Mouse (Mus musculus): ENCODE measurements around the gene Gm10840.

The Gm10840 gene

DNA sequence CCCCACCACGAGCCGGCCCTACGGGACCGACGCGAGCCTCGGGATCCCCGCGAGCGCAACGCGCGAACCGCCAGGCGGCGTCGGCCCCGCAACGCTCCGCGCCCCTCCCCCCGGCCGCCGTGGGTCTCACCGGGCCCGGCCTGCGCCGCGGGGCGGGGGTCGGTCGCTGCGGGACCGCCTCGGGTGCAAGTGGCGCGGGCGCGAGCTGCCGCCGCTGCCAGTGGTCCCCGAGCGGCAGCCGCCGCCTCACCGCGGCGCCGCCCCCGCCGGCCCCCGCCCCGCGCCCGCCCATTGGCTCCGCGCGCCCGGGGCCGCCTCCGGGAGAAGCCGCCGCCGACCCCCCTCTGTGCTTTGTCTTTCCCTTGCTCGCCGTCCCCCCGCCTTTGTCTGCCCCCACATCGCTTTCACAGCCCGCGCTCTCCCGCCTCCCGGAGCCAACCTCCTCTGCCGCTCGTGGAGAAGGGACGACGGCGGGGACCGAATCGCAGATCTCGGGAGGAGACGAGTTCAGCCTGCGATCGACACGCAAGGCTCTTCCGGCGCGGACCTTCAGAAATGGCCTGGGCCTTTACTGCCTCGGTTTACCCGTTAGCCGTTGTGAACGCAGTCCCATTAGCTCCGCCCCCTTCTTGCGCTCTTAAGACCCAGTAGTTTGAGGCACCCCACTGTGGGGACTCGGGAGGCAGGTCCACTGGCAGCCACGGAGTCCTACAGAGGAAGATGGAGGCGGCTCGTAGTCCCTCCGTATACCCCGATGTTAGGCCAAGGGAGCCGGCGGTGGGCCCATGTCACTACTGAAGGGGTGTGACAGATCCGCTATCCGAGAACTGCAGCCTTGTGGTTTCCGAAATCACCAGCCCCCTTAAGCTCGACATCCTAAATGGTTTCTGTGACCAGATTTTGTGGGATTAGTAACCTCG is 469 bp upstream of the Gm10840 start:
- DNase-seq (ENCODE audit: low spot score in 2 of 2): peak; percentile 55 to 63

DNA sequence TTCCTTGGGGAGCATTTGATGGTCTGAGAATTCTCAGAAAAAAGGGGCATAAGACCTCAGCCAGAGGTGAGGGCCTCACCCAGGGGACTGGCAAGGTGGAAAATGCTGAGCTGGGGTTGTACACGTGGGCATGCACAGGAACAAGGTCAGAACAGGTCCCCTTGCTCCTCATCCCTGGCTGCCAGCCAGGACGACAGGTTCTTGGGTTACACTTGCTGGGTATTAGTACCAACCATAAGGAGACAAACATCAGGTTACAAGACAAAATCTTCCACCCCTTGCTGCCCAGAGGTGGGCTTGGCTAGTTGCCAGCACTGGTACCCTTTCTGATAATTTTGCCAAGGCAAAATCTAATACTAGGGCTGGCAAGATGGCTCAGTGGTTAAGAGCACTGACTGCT is 1.6 kb downstream of the Gm10840 start:
- DNase-seq (ENCODE audit: low spot score in 2 of 2): no peak

DNA sequence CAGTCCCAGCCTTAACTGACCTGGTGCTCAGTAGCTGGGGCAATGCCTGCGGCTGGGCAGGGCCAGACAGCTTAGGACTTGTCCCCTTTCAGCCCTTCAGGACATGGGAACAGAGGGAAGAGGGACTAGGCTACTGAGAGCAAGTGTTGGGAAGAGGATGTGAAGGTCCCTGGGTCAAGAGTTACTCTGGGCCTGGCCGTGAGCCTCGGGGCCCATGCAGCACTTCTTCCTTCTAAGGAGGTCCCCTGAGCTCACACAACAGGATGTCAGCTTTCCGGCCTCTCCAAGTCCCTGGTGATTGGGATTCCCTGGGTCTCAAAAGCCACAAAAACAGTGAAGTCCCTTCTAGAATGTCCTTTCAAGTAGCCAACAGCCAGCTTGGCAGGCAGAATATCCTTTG is 2.9 kb downstream of the Gm10840 start:
- no peak for DNase-seq (ENCODE audit: low spot score in 2 of 2)

DNA sequence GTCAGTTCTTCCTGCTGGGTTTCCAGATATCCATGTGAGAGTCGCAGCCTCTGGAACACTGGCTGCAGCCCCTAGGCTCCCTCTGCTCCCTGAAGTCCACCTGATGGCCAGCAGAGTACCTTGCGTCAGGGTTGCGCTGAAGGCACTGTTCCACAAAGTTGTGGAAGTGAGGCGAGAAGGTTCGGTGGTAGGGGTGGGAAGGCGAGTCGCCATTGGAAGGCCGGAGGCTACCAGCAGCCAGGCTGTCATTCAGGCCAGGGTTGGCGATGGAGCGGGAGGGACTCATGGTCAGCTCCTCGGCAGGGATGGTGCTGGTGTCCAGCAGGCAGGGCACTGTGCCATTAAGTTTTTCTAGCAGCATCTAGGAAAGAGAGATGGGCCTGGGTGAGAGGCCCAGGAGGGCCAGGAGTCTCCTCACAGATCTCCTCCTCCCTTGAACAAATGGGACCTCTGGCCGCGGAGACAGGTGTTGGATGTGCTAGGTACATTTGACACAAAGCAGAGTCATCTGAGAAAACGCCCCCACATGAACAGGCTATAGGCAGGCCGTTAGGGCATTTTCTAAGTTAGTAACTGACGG is 4.0 kb downstream of the Gm10840 start:
- DNase-seq (ENCODE audit: low spot score in 2 of 2): no peak

DNA sequence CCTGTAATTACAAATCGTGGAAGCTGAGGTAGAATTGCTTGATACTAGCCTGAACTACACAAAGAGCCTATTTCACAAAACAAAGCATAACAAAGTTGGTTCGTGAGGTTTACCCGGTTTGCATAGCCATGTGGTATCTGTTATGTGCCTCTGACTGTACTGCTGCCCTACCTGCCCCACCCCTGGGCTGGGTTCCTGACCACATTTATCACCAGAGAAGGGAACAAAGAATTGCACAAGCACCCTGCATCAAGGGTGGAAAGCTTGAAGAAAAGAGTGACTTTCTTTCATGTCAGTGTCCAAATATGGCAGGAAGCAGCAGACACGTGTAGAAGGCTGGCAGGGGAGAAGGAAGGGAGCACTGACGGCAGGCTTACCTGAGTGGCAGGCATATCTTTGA is 6.8 kb downstream of the Gm10840 start:
- DNase-seq (ENCODE audit: low spot score in 2 of 2): no peak

DNA sequence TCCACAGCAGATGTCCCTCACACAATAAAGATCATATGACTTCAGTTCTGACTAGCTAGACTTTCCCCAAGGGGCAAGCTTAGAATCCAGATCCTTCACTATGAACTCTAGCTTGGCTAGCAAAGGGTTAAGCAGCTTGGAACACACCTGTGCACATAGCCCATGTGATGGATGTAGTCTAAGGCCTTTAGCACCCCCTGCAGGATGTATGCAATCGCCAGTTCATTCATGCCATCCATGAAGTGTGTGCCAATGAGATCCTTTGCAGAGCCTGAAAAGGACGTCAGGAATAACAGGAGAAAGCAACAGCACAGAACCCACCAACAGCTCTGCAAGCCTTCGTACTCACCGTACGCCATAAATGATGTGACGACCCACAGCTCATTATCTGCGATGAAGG is 10.2 kb downstream of the Gm10840 start:
- no peak for DNase-seq (ENCODE audit: low spot score in 2 of 2)

DNA sequence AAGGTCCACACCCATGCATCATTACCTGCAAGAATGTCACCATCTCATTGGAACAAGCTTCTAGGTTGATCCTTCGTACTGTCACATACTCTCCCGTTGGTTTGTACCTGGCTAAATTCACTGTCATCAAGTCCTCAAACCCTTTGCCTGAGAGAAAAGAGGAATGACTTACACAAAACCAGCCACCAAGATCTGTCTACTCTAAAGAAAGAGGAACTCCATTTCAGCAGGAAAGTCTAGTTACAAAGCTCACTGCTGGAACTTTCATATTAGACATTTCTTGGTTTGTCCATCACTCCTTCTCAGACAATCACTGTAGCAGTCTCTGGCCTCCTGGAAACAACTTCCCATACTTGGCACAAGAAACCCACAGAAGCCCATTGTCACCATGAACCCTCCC is 12.6 kb downstream of the Gm10840 start:
- no peak for DNase-seq (ENCODE audit: low spot score in 2 of 2)

DNA sequence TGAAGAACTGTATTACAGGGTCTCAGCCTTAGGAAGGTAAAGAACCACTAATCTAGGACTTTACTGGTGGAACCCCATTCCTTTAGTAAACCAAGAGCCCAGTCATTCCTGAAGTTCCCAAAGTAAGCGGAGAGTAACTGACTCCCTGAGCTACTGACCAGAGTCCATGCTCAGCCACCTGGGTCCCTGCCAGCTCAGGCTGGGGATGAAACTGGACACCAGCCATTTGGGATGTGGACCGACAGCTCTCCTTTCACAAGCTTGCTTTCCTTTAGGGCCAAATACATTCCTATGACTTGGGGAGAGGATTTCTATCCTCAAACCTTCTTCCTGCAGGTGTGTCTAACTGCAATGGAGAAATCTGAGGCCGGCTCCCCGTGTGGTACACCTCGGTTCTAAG is 13.7 kb downstream of the Gm10840 start:
- DNase-seq (ENCODE audit: low spot score in 2 of 2): peak in 1 of 2 experiments; percentile 29

DNA sequence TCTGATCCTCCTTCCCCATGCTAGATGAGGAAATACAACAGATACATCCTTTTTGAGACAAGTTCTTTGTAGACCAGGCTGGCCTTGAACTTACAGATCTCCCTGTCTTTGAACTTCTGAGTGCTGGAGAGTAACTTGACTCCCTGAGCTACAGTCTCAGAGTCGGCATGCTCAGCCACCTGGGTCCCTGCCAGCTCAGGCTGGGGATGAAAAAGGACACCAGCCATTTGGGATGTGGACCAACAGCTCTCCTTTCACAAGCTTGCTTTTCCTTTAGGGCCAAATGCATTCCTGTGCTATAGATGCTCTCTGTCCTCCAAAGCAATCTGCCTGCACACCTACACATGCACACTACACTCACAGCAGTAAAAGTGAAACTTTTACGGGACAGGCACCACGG is 14.4 kb downstream of the Gm10840 start:
- DNase-seq (ENCODE audit: low spot score in 2 of 2): no peak

DNA sequence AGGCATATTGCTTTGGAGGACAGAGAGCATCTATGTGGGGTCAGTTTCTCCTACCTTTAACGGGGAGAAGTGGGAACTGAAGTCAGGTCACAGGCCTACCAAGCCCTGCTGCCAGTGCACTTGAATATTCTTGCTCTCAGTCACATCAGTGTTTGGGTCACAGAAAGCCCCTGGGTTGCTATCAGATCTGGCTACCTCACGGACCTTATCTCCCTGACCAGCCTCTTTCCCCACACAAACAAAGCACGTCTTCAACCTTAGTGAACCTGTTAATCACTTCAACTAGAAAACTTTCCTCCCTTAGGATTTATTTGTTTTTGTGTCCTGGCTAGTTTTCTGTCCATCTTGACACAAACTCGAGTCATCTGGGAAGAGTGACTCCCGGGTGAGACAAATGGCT is 15.7 kb downstream of the Gm10840 start:
- DNase-seq (ENCODE audit: low spot score in 2 of 2): no peak

DNA sequence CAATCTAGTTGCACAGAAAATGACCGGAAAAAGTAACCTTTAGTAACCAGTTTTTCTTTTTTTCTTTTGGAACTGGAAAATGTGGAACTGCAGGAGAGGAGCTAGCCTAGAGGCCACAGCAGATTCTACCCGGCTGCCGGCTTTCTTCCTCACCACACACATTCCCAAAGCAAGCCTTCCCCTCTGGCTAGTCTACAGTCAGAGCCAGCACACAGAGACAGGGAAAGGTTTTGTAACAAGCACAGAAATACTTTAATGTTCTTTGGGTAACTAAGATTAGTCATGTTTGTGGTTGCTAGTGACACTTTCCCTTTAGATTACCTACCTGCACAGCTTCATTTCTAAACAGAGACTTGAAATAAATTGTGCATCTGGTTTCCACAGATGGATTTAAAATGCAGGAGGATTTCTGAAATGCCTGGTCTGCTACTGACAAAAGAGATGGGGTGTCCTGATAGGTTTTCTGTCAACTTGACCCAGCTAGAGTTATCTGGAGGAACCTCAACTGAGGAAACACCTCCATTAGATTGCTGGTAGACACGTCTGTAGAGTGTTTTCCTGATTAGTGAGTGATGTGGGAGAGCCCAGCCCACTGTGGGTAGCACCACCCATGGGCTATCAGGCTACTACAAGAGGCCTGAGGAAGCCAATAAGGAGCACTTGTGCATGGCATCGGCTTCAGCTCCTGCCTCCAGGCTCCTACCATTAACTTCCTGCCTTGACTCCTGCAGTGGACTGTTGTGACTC is 17.6 kb downstream of the Gm10840 start:
- no peak for DNase-seq (ENCODE audit: low spot score in 2 of 2)

DNA sequence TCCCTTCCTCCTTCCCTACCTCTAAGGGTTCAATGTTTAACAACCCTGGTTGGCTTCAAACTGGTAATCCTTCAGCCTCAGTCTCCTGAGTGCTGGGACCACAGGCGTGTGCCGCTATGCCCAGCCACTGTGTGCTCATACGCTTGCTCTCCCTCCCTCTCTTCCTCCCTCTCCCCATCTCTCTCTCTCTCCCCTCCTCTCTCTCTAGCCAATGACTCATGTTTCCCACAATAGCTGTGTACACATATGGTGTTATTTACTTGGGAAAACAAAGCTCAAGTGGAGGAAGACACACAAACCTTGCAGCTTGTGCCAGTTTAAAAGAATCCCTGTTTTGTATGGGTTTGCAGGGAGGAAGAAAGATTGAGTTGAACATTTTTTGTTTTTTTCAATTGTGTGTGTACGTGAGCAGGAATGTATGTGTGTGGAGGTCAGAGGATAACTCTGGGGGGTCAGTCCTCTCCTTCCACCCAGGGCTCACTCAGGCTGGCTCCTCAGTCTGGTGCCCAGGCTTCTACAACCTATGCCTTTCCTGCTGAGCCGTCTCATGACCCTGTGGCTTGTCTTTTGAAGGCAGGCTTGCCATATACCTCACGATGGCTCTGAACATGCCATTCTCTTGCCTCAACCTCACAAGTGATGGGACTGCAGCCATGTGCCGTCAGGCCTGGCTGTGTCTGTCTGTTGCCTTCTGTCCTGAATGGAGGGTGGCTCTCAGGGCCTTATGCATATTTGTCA is 19.2 kb downstream of the Gm10840 start:
- DNase-seq (ENCODE audit: low spot score in 2 of 2): no peak

DNA sequence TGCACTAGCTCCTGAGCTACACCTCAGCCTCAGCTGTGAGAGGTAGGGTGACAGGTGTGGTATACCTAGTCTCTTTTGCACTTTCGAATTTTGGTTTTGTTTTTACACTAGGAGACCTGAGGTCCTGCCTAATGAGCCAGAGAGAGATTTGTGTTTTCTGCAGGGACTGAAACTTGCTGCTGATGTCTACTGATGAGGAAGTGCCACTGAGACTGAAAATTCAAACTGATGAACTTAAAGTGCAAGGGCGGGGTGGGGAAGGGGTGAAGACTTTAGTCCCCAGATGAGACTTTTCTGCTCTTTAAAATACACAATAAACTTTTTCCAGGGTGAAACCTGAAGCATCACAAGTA is 19.8 kb downstream of the Gm10840 start:
- DNase-seq (ENCODE audit: low spot score in 2 of 2): no peak

DNA sequence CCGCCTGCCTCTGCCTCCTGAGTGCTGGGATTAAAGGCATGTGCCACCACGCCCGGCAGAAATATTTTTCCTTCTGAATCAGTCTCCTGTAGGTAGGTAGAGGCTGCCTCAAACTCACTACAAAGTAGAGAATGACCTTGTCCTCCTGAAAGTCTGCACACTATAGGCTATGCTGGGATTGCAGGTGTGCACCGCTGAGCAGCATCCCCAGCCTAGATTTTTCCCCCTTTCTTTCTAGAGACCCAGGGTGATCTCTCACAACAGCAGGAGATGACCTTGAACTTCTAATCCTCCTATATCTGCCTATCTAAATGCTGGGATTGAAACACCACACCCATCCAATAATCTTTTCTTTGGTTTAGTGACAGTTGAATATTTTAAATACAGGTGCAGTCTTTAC is 26.7 kb downstream of the Gm10840 start:
- no peak for DNase-seq (ENCODE audit: low spot score in 2 of 2)

DNA sequence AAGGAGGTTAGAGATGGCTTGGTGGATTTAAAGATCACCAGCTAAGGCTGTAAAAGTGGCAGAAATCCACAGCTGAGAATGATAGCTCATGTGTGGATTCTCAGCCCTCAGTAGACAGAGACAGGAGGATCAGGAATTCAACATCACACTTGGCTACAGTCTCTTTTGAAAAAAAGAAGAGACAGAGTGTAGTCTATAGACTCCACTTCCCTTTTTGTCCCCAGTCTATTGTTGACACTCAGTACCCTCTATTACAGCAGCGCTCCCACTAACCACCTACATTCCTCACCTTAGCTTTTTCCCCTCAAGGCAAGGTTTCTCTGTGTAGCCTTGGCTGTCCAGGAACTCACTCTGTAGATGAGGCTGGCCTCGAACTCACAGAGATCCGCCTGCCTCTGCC is 31.1 kb downstream of the Gm10840 start:
- DNase-seq (ENCODE audit: low spot score in 2 of 2): no peak

DNA sequence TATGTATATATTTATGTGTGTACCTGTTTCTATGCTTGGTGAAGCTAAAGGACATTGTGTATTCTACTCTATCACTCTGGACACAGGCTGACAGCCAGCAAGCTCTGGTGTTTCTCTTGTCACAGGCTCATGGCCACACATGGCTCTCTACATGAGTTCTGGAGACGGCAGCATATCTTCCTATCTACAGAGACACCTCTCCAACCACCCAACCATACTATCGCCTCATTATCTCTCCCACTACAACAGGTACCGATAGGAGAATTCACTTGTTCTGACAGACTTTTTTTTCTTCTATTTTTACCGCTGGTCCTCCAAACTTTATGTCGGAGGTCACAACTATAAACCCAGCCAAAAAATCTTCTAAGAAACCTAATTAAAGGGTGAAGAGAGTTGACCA is 31.6 kb downstream of the Gm10840 start:
- DNase-seq (ENCODE audit: low spot score in 2 of 2): no peak

DNA sequence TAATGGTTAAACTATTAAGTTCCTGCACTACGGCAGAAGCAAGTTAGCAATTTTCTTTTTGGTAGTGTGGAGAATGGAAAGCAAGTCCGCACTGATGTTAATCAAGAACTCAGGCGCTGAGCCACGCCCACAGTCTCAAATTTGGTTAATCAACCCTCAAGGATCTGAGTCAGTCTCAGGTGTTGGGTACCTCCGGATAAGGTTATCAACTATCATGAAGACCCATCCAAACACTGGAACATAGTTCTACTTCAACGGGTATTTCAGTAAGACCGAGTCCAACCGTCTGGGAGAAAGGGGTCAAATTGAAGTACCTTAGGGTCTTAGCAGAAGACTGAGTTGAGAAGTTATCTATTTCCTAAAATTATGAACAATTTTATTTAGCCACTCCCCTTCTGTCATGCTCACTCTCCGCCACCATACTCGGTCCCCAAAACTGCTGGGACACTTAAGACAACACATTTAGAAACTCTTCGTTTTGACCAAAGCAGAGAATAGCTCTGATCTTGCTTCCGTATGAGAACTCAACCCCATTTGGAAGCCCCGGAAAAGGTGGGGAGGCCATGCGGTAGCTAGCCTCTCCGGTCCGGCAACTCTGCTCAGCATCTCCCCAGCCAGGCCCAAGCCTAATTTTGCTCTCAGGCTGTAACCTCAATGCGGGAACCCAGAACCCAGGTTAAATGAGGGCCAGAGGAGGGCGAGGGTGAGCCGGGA is 32.2 kb downstream of the Gm10840 start:
- DNase-seq (ENCODE audit: low spot score in 2 of 2): no peak

DNA sequence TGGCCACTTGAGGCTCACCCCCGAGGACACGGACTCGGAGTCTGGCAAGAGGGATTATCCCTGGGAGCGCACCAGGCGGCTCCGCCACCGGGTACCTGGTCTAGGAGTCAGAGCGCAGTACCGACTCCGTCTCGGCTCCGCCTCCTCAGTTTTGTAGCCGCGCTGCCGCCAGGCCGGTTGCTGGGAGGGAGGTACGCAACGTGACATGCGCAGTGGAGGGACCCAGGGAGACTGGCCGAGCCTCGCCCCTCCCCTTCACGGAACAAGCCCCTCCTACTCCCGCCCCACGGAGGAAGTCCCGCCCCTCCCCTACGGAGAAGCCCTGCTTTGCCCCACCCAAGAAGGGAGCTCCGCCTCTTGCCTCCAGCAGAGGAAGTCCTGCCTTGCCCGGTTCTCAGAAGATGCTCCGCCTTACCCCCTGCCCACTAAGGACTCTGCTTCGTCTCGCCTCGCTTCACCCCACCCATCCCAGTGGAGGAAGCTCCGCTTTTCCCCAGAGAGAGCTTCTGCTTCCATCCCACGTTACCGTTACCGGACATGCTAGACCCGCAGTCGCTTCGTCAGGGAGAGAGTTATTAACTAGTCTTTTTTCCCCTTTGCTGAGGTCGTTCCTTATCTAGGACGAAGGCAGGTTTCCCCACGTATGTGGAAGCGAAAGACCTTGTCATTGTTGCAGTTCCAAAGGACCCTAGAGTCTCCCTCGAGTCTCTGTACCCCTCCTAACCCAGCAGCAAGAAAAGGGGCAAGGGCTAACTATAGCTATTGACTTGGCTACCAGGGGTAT is 32.9 kb downstream of the Gm10840 start:
- DNase-seq (ENCODE audit: low spot score in 2 of 2): peak; percentile 91 to 97

DNA sequence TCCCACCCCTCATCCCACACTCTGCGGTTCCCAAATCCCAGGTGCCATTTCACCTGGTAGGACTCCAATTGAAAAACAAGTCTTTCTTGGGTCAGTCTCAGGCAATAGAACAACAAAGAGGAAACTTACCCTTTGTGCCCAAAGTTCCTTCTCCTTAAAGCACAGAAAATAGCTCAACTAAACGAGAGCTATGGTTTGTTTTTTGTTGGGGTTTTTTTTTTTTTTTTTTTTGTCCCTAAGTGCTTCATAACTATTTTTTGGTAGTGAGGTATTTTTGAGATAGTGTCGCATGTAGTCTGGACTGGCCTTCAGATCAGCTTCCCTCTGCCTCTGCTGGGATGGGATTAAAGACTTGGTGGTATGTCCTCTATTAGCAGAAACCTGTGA is 33.5 kb downstream of the Gm10840 start:
- no peak for DNase-seq (ENCODE audit: low spot score in 2 of 2)

DNA sequence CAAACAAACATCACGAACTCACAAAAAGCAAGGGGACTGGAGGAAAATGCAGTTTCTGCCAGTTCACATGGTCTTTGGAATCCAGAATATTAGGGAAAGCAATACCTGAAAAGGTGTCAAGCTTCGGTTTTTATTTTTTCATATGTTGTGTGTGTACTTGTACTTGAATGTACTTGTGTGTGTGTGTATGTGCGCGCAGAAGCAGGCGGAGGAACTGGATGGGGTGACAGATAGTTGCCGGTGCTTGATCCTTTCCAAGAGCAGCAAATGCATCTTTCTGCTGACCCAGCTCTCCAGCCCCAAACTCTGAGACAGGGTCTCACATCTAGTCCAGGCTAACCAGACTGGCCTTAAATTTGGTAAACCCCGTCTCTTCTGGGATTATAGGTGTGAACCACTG is 34.2 kb downstream of the Gm10840 start:
- DNase-seq (ENCODE audit: low spot score in 2 of 2): no peak

DNA sequence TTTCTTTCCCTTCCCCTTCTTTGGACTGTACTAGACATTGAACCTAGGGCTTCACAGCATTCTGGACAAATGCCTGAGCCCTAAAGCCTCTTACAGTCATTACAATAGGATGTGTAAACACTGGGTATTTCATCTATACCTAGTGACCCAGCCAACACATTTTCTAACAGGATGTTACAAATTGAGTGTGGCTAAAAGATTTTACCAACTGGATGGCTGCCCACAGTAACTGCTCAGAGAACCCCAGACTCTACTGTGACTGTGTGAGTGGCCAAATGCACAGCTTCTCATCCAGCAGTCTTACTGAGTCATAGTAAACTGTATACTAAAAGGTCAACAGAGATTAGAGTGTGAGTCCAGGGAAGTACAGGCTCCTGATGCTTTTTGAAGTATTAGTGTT is 34.7 kb downstream of the Gm10840 start:
- DNase-seq (ENCODE audit: low spot score in 2 of 2): no peak

All from urinary bladder, postnatal 36 days (tissue).